Mouse (Mus musculus) lung, adult 2 months (tissue): Measurements from ENCODE around the gene Phldb2.

Experiments
- CTCF ChIP-seq: fragments of 200-500 bp; IDR thresholded peaks from 2 replicates; pipeline ENCODE4 v1.5.1; 2011; ENCODE audit warnings: mild to moderate bottlenecking, low read length, control low read depth; ENCODE audit not compliant: insufficient read depth
- POLR2A ChIP-seq: fragments of 200-500 bp; IDR thresholded peaks from 2 replicates; pipeline ENCODE4 v1.6.1; 2011; ENCODE audit warnings: low read depth, mild to moderate bottlenecking, control low read depth, low read length, borderline replicate concordance; ENCODE audit errors: extremely low read depth

GRCm38 (mm10) chr16:45824025-45824424 is 129.4 kb downstream of the Phldb2 start:
- TF ChIP-seq CTCF = no peak
- TF ChIP-seq POLR2A = no peak
